Mouse (Mus musculus): ENCODE results near the gene Spsb4. TPM values are rescaled to one million over a fixed set of nuclear protein-coding genes. Genes with fewer than 3 reads are reported as not detected.
"Not testable (repeated sequence)": the region's sequence is repeated elsewhere in the genome, so short reads cannot be mapped to it uniquely, and the experiment has no call there.

Gene Spsb4
- polyA plus RNA-seq, 1 experiment from 2014 or later: 102 TPM

- no peaks in the 10 kb centered on the region for H3K9me3 ChIP-seq
- peaks cover 41% of the 10 kb centered on the region for H3K36me3 ChIP-seq (replicated peaks)
- H3K4me3 ChIP-seq: no peak overlapping the region
- no peak overlapping the region for H3K27ac ChIP-seq
- no peaks in the 10 kb centered on the region for H3K27me3 ChIP-seq (ENCODE audit: poor library complexity, severe bottlenecking)
- peaks cover 78% of the 10 kb centered on the region for H3K4me1 ChIP-seq
- no peak for DNase-seq (ENCODE audit: extremely low spot score, low spot score)
- 90% methylated on average over 15 of the region's 15 CpGs for WGBS
Measured at GRCm38 (mm10) chr9:96954063-96954809, 64.4 kb downstream of the Spsb4 start.

- peaks cover 78% of the 10 kb centered on the region for H3K4me1 ChIP-seq
- H3K27me3 ChIP-seq (ENCODE audit: poor library complexity, severe bottlenecking): peaks cover 4% of the 10 kb centered on the region; the same call in 1 of the 2 replicates
- no peak overlapping the region for H3K4me3 ChIP-seq
- DNase-seq (ENCODE audit: extremely low spot score, low spot score): no peak
- peak overlapping the region; percentile 5; the same call in 1 of the 2 replicates for H3K27ac ChIP-seq
- H3K9me3 ChIP-seq: no peaks in the 10 kb centered on the region
- H3K36me3 ChIP-seq (replicated peaks): peaks cover 42% of the 10 kb centered on the region
- WGBS: 93% methylated on average over 8 of the region's 8 CpGs
Measured at GRCm38 (mm10) chr9:96953443-96953842, 65.2 kb downstream of the Spsb4 start.

- Histone ChIP-seq H3K4me3 (no peak overlapping the region), H3K4me1 (peaks cover 75% of the 10 kb centered on the region), H3K36me3 (replicated peaks) (peaks cover 42% of the 10 kb centered on the region), H3K27me3 (ENCODE audit: poor library complexity, severe bottlenecking) (peaks cover 6% of the 10 kb centered on the region; the same call in 1 of the 2 replicates), H3K9me3 (no peaks in the 10 kb centered on the region), H3K27ac (no peak overlapping the region)
- WGBS: 91% methylated on average over 9 of the region's 9 CpGs
- no peak for DNase-seq (ENCODE audit: extremely low spot score, low spot score)
Measured at GRCm38 (mm10) chr9:96952310-96952975, 66.2 kb downstream of the Spsb4 start.

- H3K27ac ChIP-seq: 0 out of 2 replicates have a peak overlapping the region, but pooled peaks have one; percentile 22
- no peaks in the 10 kb centered on the region for H3K9me3 ChIP-seq
- H3K4me3 ChIP-seq: no peak overlapping the region
- H3K36me3 ChIP-seq (replicated peaks): peaks cover 34% of the 10 kb centered on the region
- H3K27me3 ChIP-seq (ENCODE audit: poor library complexity, severe bottlenecking): peaks cover 10% of the 10 kb centered on the region; the same call in 1 of the 2 replicates
- H3K4me1 ChIP-seq: peaks cover 47% of the 10 kb centered on the region
- no peak for DNase-seq (ENCODE audit: extremely low spot score, low spot score)
- whole genome bisulfite sequencing: 90% methylated on average over 9 of the region's 9 CpGs
Measured at GRCm38 (mm10) chr9:96949551-96949950, 69.1 kb downstream of the Spsb4 start.

DNA sequence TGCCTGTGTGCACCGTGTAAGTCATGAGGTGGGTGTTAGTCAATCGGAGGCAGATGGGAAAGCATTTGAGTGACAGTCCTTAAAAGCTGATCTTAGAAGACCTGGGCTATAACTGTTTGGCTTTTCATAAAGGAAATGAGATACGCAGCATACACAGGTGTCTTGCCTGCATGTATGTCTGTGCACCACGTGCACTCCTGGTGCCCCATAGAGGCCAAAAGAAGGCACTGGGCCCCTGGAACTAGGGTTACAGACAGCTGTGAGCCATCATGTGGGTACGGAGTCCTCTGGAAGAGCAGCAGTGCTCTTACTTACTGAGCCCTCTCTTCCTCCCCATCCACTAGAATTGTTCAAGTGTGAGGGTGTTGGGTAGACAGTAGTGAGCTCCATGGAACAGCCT lies 70.1 kb downstream of the Spsb4 start:
- H3K27me3 ChIP-seq (ENCODE audit: poor library complexity, severe bottlenecking): peaks cover 10% of the 10 kb centered on the region; the same call in 1 of the 2 replicates
- peaks cover 40% of the 10 kb centered on the region for H3K36me3 ChIP-seq (replicated peaks)
- no peak for DNase-seq (ENCODE audit: extremely low spot score, low spot score)
- no peak overlapping the region for H3K4me3 ChIP-seq
- H3K27ac ChIP-seq: no peak overlapping the region
- no peaks in the 10 kb centered on the region for H3K9me3 ChIP-seq
- 94% methylated on average over 5 of the region's 5 CpGs for WGBS
- peaks cover 38% of the 10 kb centered on the region for H3K4me1 ChIP-seq

- Histone ChIP-seq H3K36me3 (replicated peaks) (peaks cover 51% of the 10 kb centered on the region), H3K9me3 (no peaks in the 10 kb centered on the region), H3K27me3 (ENCODE audit: poor library complexity, severe bottlenecking) (peaks cover 10% of the 10 kb centered on the region; the same call in 1 of the 2 replicates), H3K4me1 (peaks cover 34% of the 10 kb centered on the region), H3K27ac (no peak overlapping the region), H3K4me3 (no peak overlapping the region)
- DNase-seq (ENCODE audit: extremely low spot score, low spot score): no peak
- 91% methylated on average over 5 of the region's 5 CpGs for WGBS
Measured at GRCm38 (mm10) chr9:96947171-96947570, 71.5 kb downstream of the Spsb4 start.

GRCm38 (mm10) chr9:96944517-96944916 lies 74.1 kb downstream of the Spsb4 start:
- Histone ChIP-seq H3K27ac (0 out of 2 replicates have a peak overlapping the region, but pooled peaks have one; percentile 11), H3K36me3 (replicated peaks) (peaks cover 61% of the 10 kb centered on the region), H3K4me1 (peaks cover 18% of the 10 kb centered on the region; the same call in 1 of the 2 replicates), H3K27me3 (ENCODE audit: poor library complexity, severe bottlenecking) (peaks cover 10% of the 10 kb centered on the region; the same call in 1 of the 2 replicates), H3K9me3 (peaks cover 10% of the 10 kb centered on the region; the same call in 1 of the 2 replicates), H3K4me3 (no peak overlapping the region)
- no peak for DNase-seq (ENCODE audit: extremely low spot score, low spot score)
- WGBS: 82% methylated on average over 16 of the region's 16 CpGs

- peaks cover 73% of the 10 kb centered on the region for H3K36me3 ChIP-seq (replicated peaks)
- H3K4me1 ChIP-seq: 0 out of 2 replicates have a peak, but pooled peaks cover 3% of the 10 kb centered on the region
- WGBS: 97% methylated on average over 3 of the region's 3 CpGs
- DNase-seq (ENCODE audit: extremely low spot score, low spot score): no peak
- H3K27me3 ChIP-seq (ENCODE audit: poor library complexity, severe bottlenecking): peaks cover 8% of the 10 kb centered on the region
- no peak overlapping the region for H3K4me3 ChIP-seq
- peaks cover 12% of the 10 kb centered on the region; the same call in 1 of the 2 replicates for H3K9me3 ChIP-seq
- no peak overlapping the region for H3K27ac ChIP-seq
Measured at GRCm38 (mm10) chr9:96942975-96943374, 75.7 kb downstream of the Spsb4 start.

- Histone ChIP-seq H3K27me3 (ENCODE audit: poor library complexity, severe bottlenecking) (peaks cover 13% of the 10 kb centered on the region), H3K4me3 (no peak overlapping the region), H3K36me3 (replicated peaks) (peaks cover 71% of the 10 kb centered on the region), H3K27ac (no peak overlapping the region), H3K4me1 (no peaks in the 10 kb centered on the region), H3K9me3 (peaks cover 19% of the 10 kb centered on the region; the same call in 1 of the 2 replicates)
- DNase-seq (ENCODE audit: extremely low spot score, low spot score): no peak
- WGBS: 82% methylated on average over 5 of the region's 5 CpGs
Measured at GRCm38 (mm10) chr9:96938887-96939286, 79.8 kb downstream of the Spsb4 start.

DNA sequence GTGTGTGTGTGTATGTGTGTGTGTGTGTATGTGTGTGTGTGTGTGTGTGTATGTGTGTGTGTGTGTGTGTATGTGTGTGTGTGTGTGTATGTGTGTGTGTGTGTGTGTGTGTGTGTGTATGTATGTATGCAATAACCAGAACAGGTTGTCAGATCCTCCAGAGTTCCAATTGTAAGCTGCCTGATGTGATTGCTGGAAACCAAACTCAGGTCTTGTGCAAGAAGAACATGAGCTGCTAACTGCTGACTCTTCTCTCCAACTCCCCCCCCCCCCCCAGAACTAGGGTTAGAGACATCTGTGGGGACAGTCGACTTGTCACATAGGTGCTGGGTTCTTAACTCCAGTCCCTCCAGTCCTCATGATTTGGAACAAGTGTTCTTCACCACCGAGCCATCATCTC lies 82.2 kb downstream of the Spsb4 start:
- H3K4me1 ChIP-seq; DNase-seq (ENCODE audit: extremely low spot score, low spot score); H3K4me3 ChIP-seq; H3K27ac ChIP-seq: not testable (repeated sequence)
- peaks cover 23% of the 10 kb centered on the region; the same call in 1 of the 2 replicates for H3K9me3 ChIP-seq
- H3K27me3 ChIP-seq (ENCODE audit: poor library complexity, severe bottlenecking): peaks cover 13% of the 10 kb centered on the region
- peaks cover 46% of the 10 kb centered on the region for H3K36me3 ChIP-seq (replicated peaks)
- 88% methylated on average over 2 of the region's 2 CpGs for WGBS

- no peak for DNase-seq (ENCODE audit: extremely low spot score, low spot score)
- 75% methylated on average over 15 of the region's 15 CpGs for WGBS
- Histone ChIP-seq H3K36me3 (replicated peaks) (peaks cover 39% of the 10 kb centered on the region), H3K4me1 (no peaks in the 10 kb centered on the region), H3K27me3 (ENCODE audit: poor library complexity, severe bottlenecking) (peaks cover 13% of the 10 kb centered on the region), H3K27ac (no peak overlapping the region), H3K4me3 (no peak overlapping the region), H3K9me3 (peaks cover 16% of the 10 kb centered on the region; the same call in 1 of the 2 replicates)
Measured at GRCm38 (mm10) chr9:96935556-96936300, 82.9 kb downstream of the Spsb4 start.

GRCm38 (mm10) chr9:96934816-96935215 lies 83.8 kb downstream of the Spsb4 start:
- 87% methylated on average over 3 of the region's 3 CpGs for WGBS

More at GRCm38 (mm10) chr9:96934816-96935215, 83.8 kb downstream of the Spsb4 start:
- Histone ChIP-seq H3K36me3 (replicated peaks) (peaks cover 31% of the 10 kb centered on the region), H3K9me3 (peaks cover 14% of the 10 kb centered on the region; the same call in 1 of the 2 replicates), H3K27me3 (ENCODE audit: poor library complexity, severe bottlenecking) (peaks cover 13% of the 10 kb centered on the region), H3K4me3 (no peak overlapping the region), H3K4me1 (no peaks in the 10 kb centered on the region), H3K27ac (no peak overlapping the region)
- no peak for DNase-seq (ENCODE audit: extremely low spot score, low spot score)
